Mouse (Mus musculus) kidney, adult 2 months (tissue): ENCODE data around the gene Tgfbrap1.

Source experiments
- CTCF ChIP-seq: fragments of 200-500 bp; conservative IDR thresholded peaks from 2 replicates; pipeline ENCODE4 v1.5.1; 2011; ENCODE audit warnings: low read depth, mild to moderate bottlenecking, control low read depth, low read length, moderate library complexity, mixed read lengths; ENCODE audit not compliant: insufficient read depth, insufficient read length
- POLR2A ChIP-seq: fragments of 200-500 bp; IDR thresholded peaks from one replicate; pipeline ENCODE4 v1.6.1; 2011; ENCODE audit warnings: low read depth, low read length, control low read depth

DNA sequence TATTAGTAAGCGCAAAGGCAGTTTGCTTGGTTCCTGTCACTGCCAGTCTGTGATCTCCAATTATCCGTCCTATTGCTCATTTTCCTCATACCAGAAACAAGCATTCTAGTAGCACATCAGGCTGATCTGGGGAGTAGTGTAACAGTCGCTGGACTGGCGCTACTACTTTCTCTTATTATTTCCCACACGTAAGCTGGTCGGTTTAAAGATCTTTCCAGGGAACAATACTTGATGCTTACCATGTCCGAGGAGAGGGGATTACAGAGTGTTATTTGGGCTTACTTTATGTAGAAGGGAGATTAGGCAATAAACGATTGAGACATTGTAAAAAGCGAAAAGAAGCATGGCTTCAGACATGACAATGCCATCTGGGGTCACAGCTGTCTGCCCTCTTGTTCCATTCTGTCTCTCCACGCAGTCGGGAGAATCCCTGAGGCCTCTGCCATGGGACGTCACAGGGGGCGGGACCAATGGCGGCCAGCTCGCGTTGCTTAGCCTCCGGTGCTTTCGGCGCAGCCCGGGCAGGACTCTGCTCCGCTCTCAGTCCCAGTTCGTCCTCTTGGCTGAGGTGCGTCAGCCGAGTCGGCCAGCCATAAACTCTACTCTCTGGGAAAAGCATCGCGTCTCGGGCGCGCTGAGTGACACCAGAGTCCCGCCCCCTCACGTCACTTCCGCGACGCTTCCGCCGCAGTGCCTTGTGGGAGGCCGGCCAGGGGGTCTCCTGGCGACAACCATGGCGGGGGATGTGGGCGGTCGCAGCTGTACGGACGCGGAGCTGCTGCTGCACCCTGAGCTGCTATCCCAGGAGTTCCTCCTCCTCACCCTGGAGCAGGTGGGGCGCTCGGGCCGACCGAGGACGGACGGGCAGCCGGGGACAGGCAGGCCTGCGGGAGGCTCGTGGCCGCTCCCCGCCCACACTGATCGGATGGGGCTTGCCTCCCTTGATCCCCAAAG is at the start of gene Tgfbrap1, which contains the start of gene AI597479:
- TF ChIP-seq CTCF (no peak), POLR2A (peak; percentile 69)
